Mouse (Mus musculus) c-Kit-positive CD71-positive TER-119-positive erythroid progenitor cells, embryonic 14.5 days (primary cell): ENCODE data around the gene Mrps18c.
A peak's percentile ranks its signal among the peaks of the same experiment; 100 is the strongest.

ENCODE experiments used
- DNase-seq: peaks from one replicate; pipeline ENCODE4 v3.0.0-alpha.2; 2013; ENCODE audit warnings: low spot score

Gene Mrps18c

GRCm38 (mm10) chr5:100798165-100798860 is at the start of gene Mrps18c, which contains the start of gene Helq:
Mrps18c (plus strand) TSS chr5:100798627.
Helq (minus strand) TSS chr5:100798598.
- peak; percentile 95 for DNase-seq

DNA sequence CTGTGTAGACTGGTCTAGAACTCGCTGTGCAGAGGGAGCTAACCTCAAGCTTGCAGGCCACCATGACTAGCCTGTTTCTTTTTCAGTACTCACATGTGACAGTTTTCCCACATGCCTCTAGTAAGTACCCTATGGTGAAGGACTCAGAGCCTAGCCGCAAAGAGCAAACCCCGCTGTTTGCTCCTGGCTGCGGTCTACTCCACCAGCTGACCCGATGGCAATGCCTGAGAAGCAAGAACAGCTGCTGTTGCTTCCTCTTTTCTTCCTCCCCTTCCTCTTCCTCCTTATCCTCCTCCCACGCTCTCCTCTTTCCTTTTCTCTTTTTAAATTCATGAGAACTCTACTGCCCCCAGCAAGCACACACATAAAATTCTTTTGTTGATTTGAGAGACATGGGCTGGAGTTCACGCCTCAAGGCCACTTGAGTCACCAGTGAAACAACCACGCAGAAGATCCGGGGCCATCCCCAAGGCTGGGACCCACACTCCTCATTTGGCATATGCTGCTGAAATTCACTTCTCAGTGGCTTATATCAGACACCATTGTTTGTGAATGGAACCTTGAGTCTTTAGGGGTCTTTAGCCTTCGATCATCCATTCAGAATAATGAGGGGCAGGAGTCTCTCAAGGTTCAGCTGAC is 47.7 kb upstream of the Mrps18c start:
- DNase-seq = no peak

DNA sequence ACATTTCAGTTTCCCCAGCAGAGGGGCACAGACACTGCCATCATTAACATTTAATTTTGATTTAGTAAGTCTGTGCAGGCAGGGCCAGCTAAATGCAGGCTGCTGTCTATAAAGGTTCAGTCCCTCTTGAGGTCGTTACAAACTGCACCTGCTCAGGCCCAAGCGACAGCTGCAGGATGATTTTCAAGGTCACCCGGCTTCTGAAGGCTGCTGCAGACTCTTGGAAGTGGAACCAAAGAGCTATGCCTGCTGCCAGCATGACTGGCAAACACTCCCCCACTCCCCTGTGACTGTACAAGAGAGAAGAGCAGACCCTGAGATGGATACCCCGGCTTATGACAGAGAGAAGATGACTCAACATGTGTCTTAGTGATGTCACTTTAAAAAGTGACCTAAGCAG is 46.8 kb upstream of the Mrps18c start:
- DNase-seq = no peak

DNA sequence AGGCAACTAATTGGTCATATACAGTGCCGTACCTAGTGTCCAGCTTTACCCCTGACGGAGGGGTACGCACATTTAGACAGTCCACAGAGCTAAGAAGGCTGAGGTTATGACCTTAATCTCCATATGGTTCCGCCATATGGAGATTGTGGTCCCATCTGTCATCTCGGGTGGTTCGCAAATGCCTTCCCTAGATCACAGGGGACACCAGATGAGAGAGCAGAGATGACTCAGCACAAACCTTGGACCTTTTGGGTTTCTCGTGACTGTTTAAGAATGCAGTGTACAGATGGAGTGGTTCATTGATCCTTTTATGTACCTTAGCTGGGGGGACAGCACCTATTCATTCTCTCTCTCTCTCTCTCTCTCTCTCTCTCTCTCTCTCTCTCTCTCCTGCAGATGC is 45.0 kb upstream of the Mrps18c start:
- DNase-seq = no peak

DNA sequence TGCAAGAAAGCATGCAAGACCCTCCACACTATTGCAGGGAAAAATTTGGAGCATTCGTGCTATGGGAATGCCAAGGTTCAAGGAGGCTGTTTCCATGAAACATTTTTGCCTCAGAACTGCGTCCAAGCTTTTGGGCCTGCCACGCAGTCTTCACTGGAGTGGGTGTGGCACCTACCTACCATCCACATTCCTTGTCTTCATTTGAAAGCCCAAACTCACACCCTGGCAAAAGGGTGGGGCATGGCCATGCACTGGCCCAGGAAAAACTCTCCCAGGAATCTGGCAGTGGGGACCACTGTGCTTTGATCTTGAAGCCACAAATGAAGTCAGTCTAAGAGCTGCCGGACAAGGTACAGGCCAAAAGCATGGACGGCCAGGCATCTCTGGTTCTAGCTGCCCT is 40.3 kb upstream of the Mrps18c start:
- no peak for DNase-seq

GRCm38 (mm10) chr5:100760049-100760663 is 38.3 kb upstream of the Mrps18c start:
- no peak for DNase-seq

GRCm38 (mm10) chr5:100761736-100762135 is 36.7 kb upstream of the Mrps18c start:
- no peak for DNase-seq

GRCm38 (mm10) chr5:100766026-100766425 is 32.4 kb upstream of the Mrps18c start:
- no peak for DNase-seq

DNA sequence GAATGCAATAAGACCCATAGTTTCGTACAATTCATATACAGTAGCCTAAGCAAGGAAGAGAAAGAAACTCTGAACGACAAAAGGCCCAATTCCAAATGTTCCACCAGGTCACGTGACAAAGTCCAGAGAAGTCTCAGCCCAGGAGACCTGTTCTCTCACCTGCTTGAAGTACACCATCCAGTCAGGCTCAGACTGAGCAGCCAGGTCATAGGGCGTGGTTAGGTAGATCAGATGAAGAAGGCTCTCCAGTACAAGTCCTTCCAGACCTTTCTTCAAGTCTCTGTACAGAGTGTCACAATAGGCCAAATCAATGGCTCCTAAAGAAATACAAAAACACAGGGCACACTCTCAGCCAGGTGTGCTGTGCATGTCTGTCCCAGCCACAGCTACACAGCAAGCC is 26.9 kb upstream of the Mrps18c start:
- DNase-seq = no peak

GRCm38 (mm10) chr5:100775778-100776404 is 22.5 kb upstream of the Mrps18c start:
- DNase-seq = no peak

- no peak for DNase-seq
These were observed 21.5 kb upstream of the Mrps18c start for GRCm38 (mm10) chr5:100776900-100777299.

DNA sequence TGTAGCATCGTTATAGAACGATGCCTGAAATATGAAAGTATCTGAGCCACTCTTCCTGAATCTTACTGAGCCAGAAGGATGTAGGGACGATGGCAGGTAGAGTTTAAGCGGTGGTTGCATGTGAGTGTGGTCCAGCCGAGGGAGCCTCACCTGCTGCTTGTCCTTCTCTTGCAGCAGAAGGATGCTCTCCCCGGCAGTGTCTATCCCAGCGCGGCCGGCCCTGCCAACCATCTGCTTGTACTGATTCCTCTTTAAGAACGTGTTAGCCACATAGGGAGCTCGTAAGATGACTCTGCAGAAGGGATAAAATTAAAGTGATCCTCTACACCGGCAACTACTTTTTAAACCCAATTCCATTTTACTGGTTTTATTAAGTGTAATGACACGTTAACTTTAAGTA is 19.4 kb upstream of the Mrps18c start:
- DNase-seq = no peak

DNA sequence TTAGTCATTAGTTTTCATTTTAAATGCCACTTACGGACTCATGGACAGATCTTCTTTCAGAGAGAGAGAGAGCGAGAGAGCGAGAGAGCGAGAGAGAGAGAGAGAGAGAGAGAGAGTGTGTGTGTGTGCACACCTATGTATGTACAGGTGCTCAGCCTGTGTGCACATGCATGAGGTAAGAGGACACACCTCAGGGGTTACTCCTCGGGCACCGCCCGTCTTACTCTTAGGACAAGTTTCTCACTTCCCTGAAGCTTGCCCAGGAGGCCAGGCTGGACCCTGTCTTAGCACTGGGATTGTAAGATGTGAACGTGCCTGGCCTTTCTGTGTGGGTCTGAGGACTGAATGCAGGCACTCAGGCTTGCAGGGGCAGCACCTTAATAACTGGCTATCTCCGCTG is 10.9 kb upstream of the Mrps18c start:
- DNase-seq = no peak

GRCm38 (mm10) chr5:100792261-100792660 is 6.2 kb upstream of the Mrps18c start:
- no peak for DNase-seq

GRCm38 (mm10) chr5:100794084-100794483 is 4.3 kb upstream of the Mrps18c start:
- no peak for DNase-seq

DNA sequence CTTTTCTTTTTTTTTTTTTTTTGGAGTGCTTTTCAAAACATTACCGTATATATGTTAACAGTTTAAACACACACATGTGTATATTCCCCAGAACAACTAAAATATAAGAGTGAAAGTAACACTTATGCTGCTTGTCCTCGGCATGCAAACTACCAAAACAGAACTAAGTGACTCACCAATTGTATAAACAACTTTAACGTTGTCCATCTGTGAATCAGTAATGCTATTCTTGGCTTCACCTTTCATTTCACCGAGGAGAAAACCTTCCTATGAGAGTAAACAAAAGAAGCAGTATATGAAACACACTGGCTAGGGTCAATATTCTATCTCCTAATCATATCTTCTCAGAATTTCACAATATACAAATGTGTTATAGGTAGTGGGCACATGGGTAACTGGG is 19.9 kb downstream of the Mrps18c start:
- DNase-seq = no peak

GRCm38 (mm10) chr5:100819568-100820480 is 21.4 kb downstream of the Mrps18c start:
- peak; percentile 44 for DNase-seq

DNA sequence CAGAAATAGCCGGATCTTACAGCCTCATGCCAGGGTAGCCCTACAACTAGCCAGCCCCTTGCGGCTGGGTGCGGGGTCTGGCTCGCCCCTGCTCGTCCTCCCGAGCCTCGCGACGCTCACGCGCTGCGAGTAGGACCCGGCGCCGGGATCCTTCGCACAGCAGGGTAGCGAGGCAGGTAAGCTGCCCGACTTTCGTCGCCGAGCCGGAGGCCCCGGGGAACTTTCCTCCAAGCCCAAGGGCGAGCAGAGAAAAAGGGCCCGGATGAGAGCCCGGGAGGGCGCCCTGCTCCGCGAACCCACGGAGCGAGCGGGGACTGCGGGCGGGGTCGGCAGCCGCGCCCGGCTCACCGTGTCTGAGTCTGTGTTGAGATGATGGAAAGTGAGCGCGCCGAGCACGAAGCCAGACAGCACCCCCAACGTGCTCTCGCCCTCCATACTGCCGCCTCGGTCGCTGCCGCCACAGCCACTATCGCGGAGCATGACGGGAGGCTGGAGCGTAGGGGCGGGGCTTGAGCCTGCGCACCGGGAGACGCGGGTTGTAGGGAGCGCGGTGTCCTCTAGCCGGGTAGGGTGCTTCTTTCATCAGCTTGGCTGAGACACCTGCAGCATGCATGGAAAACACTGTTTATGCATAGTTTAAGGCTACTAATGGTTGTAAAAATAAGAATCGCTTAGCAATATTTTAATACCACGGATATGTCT is 22.2 kb downstream of the Mrps18c start, which contains the start of gene Abraxas1:
Gene Abraxas1, minus strand, starts transcription at position 483 of the 702 bp plus-strand sequence.
- peak; percentile 84 for DNase-seq

DNA sequence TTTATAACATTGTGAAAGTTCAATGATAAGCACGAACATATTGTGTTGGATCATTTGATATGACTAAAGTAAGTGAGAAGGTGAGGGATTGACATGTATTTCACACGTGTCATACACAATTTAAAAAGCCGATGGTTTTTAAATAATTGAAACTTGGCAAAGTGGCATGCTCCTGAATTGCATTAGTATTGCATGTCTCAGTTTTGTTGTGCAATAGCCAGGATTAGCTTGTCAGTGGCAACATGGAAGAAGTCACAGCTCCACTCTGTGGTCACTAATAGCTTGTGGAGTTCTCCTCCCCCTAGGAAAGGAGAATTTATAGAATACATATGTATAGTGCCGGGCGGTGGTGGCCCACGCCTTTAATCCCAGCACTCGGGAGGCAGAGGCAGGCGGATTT is 22.9 kb downstream of the Mrps18c start:
- DNase-seq = no peak

GRCm38 (mm10) chr5:100822826-100823225 is 24.4 kb downstream of the Mrps18c start:
- no peak for DNase-seq

DNA sequence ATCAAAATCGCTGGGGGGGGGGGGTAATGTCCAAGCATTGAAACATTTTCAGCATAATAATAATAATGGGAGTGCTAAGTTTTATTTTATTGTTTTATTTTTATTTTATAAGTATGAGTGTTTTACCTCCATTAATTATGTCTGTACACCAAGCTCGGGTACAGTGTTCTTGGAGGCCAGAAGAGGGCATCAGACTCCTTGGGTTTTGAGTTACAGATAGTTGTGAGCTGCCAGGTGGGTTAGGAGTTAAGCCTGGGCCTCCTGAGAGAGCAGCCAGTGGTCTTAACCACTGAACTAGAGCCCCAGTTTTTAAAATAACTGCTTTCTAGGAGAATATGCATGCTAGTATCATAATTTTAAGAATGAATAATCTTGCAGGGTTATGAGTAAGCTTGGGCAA is 27.5 kb downstream of the Mrps18c start:
- no peak for DNase-seq
